Mouse (Mus musculus): ENCODE results near the gene Prex1. TPM values are rescaled to one million over a fixed set of nuclear protein-coding genes. Genes with fewer than 3 reads are reported as not detected.

Gene Prex1
- polyA plus RNA-seq, 1 experiment from 2014 or later: 22.0 TPM

DNA sequence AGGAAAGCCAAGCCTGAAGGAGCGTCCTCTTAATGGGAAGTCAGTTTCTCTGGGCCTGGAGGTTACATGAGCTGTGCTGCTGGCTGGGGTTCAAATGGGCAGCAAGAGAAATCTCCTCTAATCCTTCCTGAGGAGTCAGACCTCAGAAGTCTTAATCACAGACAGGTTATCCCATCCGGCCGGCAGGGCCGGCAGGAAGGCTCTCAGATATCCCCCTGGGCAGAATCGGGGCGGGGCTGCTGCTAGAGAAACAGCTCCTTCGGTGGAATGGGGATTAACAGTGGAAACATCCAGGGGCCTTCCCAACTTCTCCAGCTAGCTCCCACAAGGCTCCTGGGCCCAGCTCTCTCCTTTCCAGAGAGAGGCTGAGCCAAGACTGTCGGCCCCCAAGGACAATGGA, 105.1 kb downstream of the Prex1 start:
- H3K4me2 ChIP-seq (ENCODE audit: low read length): no peak overlapping the region
- no peak overlapping the region for H3K4me3 ChIP-seq (ENCODE audit: low read depth, low read length)
- H3K27ac ChIP-seq (ENCODE audit: low read length): no peak overlapping the region
- H3K9ac ChIP-seq (ENCODE audit: low read depth, low read length): no peak overlapping the region
- peaks cover 2% of the 10 kb centered on the region; the same call in 1 of the 2 replicates for H3K4me1 ChIP-seq (ENCODE audit: control insufficient read depth, insufficient read depth, low read length)
- no peaks in the 10 kb centered on the region for H3K9me3 ChIP-seq (replicated peaks; ENCODE audit: control insufficient read depth, low read length, poor library complexity, severe bottlenecking)
- 22% methylated on average over 8 of the region's 8 CpGs for WGBS
- no peak for ATAC-seq
- no peaks in the 10 kb centered on the region for H3K27me3 ChIP-seq (ENCODE audit: control insufficient read depth, insufficient read depth, low read depth, low read length)
- no peaks in the 10 kb centered on the region for H3K36me3 ChIP-seq (ENCODE audit: control insufficient read depth, insufficient read depth, low read length)

DNA sequence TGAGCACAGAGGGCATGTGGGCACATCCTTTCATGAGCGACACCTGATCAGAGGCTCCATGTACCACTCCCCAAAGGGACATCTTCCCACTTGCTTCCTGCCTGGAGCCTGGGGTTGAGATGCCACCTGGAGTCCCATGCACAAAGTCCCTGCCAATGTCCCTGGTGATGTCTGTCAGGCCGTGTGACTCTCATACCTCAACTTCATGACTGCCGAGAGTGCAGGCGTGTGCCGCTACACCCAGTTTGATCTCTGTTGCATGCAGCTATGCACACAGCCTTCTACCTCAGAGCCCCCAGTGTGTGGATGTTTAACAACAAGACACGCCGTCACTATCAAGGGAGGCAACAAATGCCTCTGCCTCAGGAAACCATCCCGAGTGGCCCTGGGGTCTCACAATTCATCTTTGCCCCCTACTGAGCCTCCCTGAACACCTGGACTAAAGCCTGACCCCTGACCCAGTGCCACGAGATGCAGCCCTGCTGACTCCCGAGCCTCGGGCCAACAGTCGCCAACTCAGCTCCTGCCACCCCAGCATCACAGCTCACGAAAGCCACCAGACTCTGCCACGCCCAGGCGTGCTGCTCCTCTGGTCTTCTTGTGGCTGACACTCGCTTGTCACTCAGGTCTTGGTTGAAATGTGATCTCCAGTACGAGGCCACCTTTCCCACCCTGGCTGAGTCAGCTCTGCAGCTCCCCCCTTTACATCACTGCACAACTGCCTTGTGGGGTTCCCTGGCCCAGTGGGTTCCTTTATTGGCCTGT, 107.0 kb downstream of the Prex1 start:
- no peak overlapping the region for H3K4me3 ChIP-seq (ENCODE audit: low read depth, low read length)
- H3K36me3 ChIP-seq (ENCODE audit: control insufficient read depth, insufficient read depth, low read length): no peaks in the 10 kb centered on the region; the same call in 1 of the 2 replicates

DNA sequence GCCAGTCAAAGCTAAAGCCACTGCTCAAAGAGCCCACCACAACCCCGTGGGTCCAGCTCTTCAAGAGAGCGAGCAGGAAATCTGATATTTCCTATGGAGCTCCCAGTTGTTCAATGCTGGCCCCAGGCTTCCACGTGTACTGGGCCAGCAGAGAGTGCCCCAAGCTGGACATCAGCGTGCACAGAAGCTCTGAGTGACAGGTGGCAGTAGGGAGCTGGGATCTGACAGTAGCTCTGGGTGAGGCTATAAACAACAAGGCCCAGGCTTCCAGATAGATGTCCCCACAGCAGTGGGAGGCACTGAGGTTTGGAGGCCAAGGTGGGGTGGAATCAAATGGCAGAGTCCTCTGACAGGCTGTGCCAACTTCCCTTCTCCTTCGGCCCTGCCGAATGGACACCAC, 107.6 kb downstream of the Prex1 start:
- no peak overlapping the region for H3K4me2 ChIP-seq (ENCODE audit: low read length)
- H3K9me3 ChIP-seq (replicated peaks; ENCODE audit: control insufficient read depth, low read length, poor library complexity, severe bottlenecking): no peaks in the 10 kb centered on the region
- no peak for ATAC-seq
- H3K9ac ChIP-seq (ENCODE audit: low read depth, low read length): no peak overlapping the region
- no peaks in the 10 kb centered on the region for H3K27me3 ChIP-seq (ENCODE audit: control insufficient read depth, insufficient read depth, low read depth, low read length)
- 60% methylated on average over 6 of the region's 6 CpGs for whole genome bisulfite sequencing
- peaks cover 2% of the 10 kb centered on the region; the same call in 1 of the 2 replicates for H3K4me1 ChIP-seq (ENCODE audit: control insufficient read depth, insufficient read depth, low read length)
- H3K4me3 ChIP-seq (ENCODE audit: low read depth, low read length): no peak overlapping the region
- no peak overlapping the region for H3K27ac ChIP-seq (ENCODE audit: low read length)
- peaks cover 5% of the 10 kb centered on the region; the same call in 1 of the 2 replicates for H3K36me3 ChIP-seq (ENCODE audit: control insufficient read depth, insufficient read depth, low read length)

More for the DNA sequence above, 107.0 kb downstream of the Prex1 start:
- H3K4me2 ChIP-seq (ENCODE audit: low read length): no peak overlapping the region
- ATAC-seq: no peak
- H3K4me1 ChIP-seq (ENCODE audit: control insufficient read depth, insufficient read depth, low read length): peaks cover 2% of the 10 kb centered on the region; the same call in 1 of the 2 replicates
- H3K9me3 ChIP-seq (replicated peaks; ENCODE audit: control insufficient read depth, low read length, poor library complexity, severe bottlenecking): no peaks in the 10 kb centered on the region
- H3K9ac ChIP-seq (ENCODE audit: low read depth, low read length): no peak overlapping the region
- WGBS: 83% methylated on average over 17 of the region's 17 CpGs
- no peaks in the 10 kb centered on the region for H3K27me3 ChIP-seq (ENCODE audit: control insufficient read depth, insufficient read depth, low read depth, low read length)
- no peak overlapping the region for H3K27ac ChIP-seq (ENCODE audit: low read length)

DNA sequence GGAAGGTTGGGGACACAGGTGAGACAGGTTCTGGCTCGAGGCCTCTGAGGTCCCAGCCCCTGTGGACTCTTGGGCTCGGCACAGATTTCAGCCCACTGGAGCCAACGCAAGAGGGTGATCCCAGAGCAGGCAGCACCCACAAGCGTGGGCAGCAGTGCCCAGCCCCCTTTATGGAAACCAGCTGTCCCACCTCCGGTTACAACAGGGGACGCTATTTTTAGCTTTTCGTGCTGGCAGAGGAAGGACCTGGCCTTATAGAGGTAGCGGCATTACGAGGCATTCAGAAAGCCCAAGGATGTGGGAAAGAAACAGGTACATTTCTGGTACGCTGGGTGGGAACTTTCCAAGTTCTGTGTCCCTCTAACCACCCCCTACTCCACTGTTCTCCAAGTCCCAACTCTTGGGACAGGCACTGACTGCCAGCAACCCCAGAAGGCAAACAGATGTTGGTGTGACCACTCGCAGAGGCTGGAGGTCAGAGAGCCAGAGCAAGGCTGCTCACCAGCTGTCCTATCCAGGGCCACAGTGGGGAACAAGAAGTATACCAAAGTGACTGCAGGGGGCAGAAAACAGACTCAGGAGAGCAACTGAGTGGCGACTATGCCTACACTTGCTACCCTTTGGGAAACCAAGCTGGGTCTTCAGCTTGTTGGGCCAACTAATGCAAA, 108.3 kb downstream of the Prex1 start:
- no peaks in the 10 kb centered on the region for H3K27me3 ChIP-seq (ENCODE audit: control insufficient read depth, insufficient read depth, low read depth, low read length)
- H3K4me3 ChIP-seq (ENCODE audit: low read depth, low read length): no peak overlapping the region
- H3K9ac ChIP-seq (ENCODE audit: low read depth, low read length): no peak overlapping the region
- no peak overlapping the region for H3K4me2 ChIP-seq (ENCODE audit: low read length)
- H3K9me3 ChIP-seq (replicated peaks; ENCODE audit: control insufficient read depth, low read length, poor library complexity, severe bottlenecking): no peaks in the 10 kb centered on the region
- H3K4me1 ChIP-seq (ENCODE audit: control insufficient read depth, insufficient read depth, low read length): peaks cover 2% of the 10 kb centered on the region; the same call in 1 of the 2 replicates
- no peak for ATAC-seq
- no peak overlapping the region for H3K27ac ChIP-seq (ENCODE audit: low read length)
- peaks cover 5% of the 10 kb centered on the region; the same call in 1 of the 2 replicates for H3K36me3 ChIP-seq (ENCODE audit: control insufficient read depth, insufficient read depth, low read length)
- WGBS: 80% methylated on average over 12 of the region's 12 CpGs

DNA sequence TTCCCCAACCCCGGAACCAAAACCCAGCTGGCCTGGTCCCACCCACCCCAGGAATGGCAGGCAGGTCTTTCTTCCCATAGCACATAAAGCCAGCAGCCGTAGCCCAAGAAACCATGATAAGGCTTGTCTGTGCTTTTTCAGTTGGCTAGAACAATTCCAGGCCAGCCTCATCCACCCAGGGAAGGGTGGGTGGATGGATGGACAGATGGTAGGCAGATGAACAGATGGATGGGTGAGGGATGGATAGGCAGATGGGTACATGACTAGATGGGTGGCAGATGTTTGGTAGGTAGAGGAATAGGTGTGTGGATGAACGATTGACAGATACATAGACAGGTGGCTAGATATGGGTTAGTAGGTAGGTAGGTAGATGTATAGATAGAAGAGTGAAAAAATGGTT, 110.7 kb downstream of the Prex1 start:
- Histone ChIP-seq H3K4me2 (ENCODE audit: low read length) (no peak overlapping the region), H3K27ac (ENCODE audit: low read length) (no peak overlapping the region), H3K9me3 (replicated peaks; ENCODE audit: control insufficient read depth, low read length, poor library complexity, severe bottlenecking) (no peaks in the 10 kb centered on the region), H3K4me1 (ENCODE audit: control insufficient read depth, insufficient read depth, low read length) (peaks cover 2% of the 10 kb centered on the region; the same call in 1 of the 2 replicates), H3K9ac (ENCODE audit: low read depth, low read length) (no peak overlapping the region), H3K36me3 (ENCODE audit: control insufficient read depth, insufficient read depth, low read length) (peaks cover 5% of the 10 kb centered on the region; the same call in 1 of the 2 replicates), H3K27me3 (ENCODE audit: control insufficient read depth, insufficient read depth, low read depth, low read length) (no peaks in the 10 kb centered on the region), H3K4me3 (ENCODE audit: low read depth, low read length) (no peak overlapping the region)
- WGBS: 94% methylated on average over 3 of the region's 3 CpGs
- ATAC-seq: no peak

DNA sequence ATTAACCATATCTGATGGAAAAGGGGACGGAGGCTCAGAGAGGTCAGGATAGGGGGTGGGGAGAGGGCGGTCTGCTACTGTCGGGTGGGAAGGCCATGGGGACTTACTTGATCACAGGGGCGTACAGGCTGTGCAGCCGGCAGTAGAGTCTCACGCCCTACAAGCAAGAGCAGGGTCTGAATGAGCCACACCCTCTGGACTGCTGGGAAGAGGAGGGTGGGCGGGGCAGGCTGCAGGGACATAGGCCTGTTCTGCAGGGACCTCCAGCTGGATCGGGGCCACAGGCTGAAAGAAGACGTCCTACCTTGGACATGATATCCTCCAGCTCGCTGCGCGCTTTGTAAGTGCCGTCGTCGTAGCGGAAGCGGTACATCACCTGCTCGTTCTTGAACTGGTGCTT, 112.2 kb downstream of the Prex1 start:
- Histone ChIP-seq H3K27ac (ENCODE audit: low read length) (no peak overlapping the region), H3K4me2 (ENCODE audit: low read length) (no peak overlapping the region), H3K9me3 (replicated peaks; ENCODE audit: control insufficient read depth, low read length, poor library complexity, severe bottlenecking) (no peaks in the 10 kb centered on the region), H3K36me3 (ENCODE audit: control insufficient read depth, insufficient read depth, low read length) (peaks cover 5% of the 10 kb centered on the region; the same call in 1 of the 2 replicates), H3K4me1 (ENCODE audit: control insufficient read depth, insufficient read depth, low read length) (peaks cover 2% of the 10 kb centered on the region; the same call in 1 of the 2 replicates), H3K9ac (ENCODE audit: low read depth, low read length) (no peak overlapping the region), H3K27me3 (ENCODE audit: control insufficient read depth, insufficient read depth, low read depth, low read length) (no peaks in the 10 kb centered on the region), H3K4me3 (ENCODE audit: low read depth, low read length) (no peak overlapping the region)
- ATAC-seq: no peak
- WGBS: 92% methylated on average over 18 of the region's 18 CpGs

DNA sequence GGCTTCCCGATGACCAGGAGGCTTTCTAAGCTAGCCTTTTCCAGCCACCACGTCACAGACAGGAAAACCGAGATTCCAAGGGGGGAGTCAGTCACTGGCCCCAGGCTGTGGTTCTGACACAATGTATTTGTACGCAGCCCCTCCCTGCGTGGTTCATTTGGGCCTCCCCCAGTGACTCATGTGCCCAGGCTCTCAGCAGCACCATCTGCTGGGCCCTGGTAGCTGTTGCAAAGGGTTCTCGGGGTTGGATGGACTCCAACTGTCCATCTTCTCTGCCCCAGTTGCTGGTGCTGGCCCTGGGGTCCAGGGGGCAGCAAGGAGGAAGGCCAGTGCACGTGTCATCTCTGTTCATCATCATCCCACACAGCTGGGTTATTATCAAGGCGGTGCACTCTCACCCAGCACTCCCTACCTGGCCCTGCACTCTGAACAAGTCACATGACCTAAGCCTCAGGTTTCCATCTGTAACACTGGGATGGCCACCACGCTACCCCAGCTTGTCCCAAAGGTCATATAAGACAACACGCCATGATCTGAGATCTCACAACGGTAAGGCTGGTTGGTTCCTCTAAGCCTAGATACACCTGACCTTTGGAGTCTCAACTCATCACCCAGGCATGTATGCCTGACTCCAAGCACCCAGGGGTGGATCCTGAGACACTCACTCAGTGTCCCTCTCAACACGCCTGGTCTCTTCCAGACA, 115.0 kb downstream of the Prex1 start:
- Histone ChIP-seq H3K9ac (ENCODE audit: low read depth, low read length) (no peak overlapping the region), H3K4me1 (ENCODE audit: control insufficient read depth, insufficient read depth, low read length) (no peaks in the 10 kb centered on the region), H3K36me3 (ENCODE audit: control insufficient read depth, insufficient read depth, low read length) (peaks cover 5% of the 10 kb centered on the region; the same call in 1 of the 2 replicates), H3K4me2 (ENCODE audit: low read length) (no peak overlapping the region), H3K27ac (ENCODE audit: low read length) (no peak overlapping the region), H3K4me3 (ENCODE audit: low read depth, low read length) (no peak overlapping the region), H3K9me3 (replicated peaks; ENCODE audit: control insufficient read depth, low read length, poor library complexity, severe bottlenecking) (no peaks in the 10 kb centered on the region), H3K27me3 (ENCODE audit: control insufficient read depth, insufficient read depth, low read depth, low read length) (no peaks in the 10 kb centered on the region)
- no peak for ATAC-seq
- WGBS: 88% methylated on average over 12 of the region's 12 CpGs

DNA sequence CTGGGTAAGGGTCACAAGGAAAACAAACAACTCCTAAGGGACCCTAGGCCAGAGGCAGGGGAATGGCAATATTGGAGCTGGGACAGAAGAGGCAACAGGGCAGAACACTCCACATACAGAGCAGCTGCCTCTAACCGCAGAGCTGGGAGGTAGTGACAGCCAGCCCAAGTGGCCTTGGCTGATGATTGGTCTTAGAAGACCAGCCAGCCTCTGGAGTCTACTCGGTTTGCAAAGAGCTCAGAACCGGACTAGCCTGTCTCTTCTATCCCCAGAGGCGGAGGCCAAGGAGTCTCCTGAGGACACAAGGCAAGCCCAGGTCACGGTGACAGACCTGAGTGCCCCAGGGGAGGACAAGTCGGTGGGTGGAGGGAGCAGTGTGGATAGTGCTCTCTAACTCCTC, 115.9 kb downstream of the Prex1 start:
- peaks cover 5% of the 10 kb centered on the region; the same call in 1 of the 2 replicates for H3K36me3 ChIP-seq (ENCODE audit: control insufficient read depth, insufficient read depth, low read length)
- no peak overlapping the region for H3K27ac ChIP-seq (ENCODE audit: low read length)
- H3K4me1 ChIP-seq (ENCODE audit: control insufficient read depth, insufficient read depth, low read length): no peaks in the 10 kb centered on the region
- no peaks in the 10 kb centered on the region for H3K9me3 ChIP-seq (replicated peaks; ENCODE audit: control insufficient read depth, low read length, poor library complexity, severe bottlenecking)
- no peak overlapping the region for H3K4me3 ChIP-seq (ENCODE audit: low read depth, low read length)
- H3K27me3 ChIP-seq (ENCODE audit: control insufficient read depth, insufficient read depth, low read depth, low read length): no peaks in the 10 kb centered on the region
- no peak overlapping the region for H3K4me2 ChIP-seq (ENCODE audit: low read length)
- 93% methylated on average over 6 of the region's 6 CpGs for WGBS
- no peak for ATAC-seq
- H3K9ac ChIP-seq (ENCODE audit: low read depth, low read length): no peak overlapping the region

All from midbrain, embryonic 16.5 days (tissue).